Mouse (Mus musculus): ENCODE results near the gene Osmr. TPM values are rescaled to one million over a fixed set of nuclear protein-coding genes. Genes with fewer than 3 reads are reported as not detected.
"Not testable (repeated sequence)": the region's sequence is repeated elsewhere in the genome, so short reads cannot be mapped to it uniquely, and the experiment has no call there.

Gene Osmr
- total RNA-seq, 1 experiment, result 1.0 TPM

DNA sequence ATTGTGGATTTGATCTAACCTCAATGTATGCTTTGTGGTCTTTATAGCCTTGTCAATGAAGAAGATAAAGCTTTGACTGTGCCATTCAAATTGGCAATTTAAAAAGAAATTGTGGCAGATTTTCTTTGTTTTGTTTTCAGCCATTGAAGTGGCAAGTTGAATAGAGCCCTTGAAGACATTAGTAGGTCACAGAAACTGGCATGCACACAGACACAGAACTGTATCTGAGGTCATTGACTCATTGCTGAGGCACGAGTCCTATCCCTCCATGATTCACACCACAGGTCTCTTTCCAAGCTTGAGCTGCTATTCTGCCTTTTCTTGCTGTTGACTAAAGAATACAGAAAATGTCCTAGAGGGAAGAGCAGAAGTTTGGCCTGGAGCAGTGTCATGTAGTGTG, 24.9 kb downstream of the Osmr start:
- H3K9me3 ChIP-seq (ENCODE audit: control insufficient read depth, insufficient read depth, low read depth, low read length), result no peaks in the 10 kb centered on the region
- in situ Hi-C loops (cut with MboI; ENCODE audit: low sequenced_read_pairs in 2 of 2, unreplicated experiment in 2 of 2), result no loop called here
- DNase-seq (ENCODE audit: low read depth, low spot score), result no peak
- no peaks in the 10 kb centered on the region for H3K36me3 ChIP-seq (ENCODE audit: control insufficient read depth, insufficient read depth, low read length, poor library complexity, severe bottlenecking)
- no peak overlapping the region for H3K27ac ChIP-seq (ENCODE audit: insufficient read depth, low read depth, low read length, poor library complexity, severe bottlenecking)
- no peaks in the 10 kb centered on the region for H3K4me1 ChIP-seq (ENCODE audit: control insufficient read depth in 2 of 2, insufficient read depth in 2 of 2, low read length in 2 of 2, poor library complexity in 1 of 2)
- TF ChIP-seq MAFK (IDR thresholded peaks at IDR 0.05; ENCODE audit: insufficient read depth, low read depth, low read length), result no peak
- TF ChIP-seq CHD2 (IDR thresholded peaks at IDR 0.05; ENCODE audit: low read depth, low read length), result no peak
- no peak for TF ChIP-seq ZC3H11A (IDR thresholded peaks at IDR 0.05; ENCODE audit: borderline replicate concordance, low read depth, low read length)
- no peak for TF ChIP-seq HCFC1 (IDR thresholded peaks at IDR 0.05; ENCODE audit: borderline replicate concordance, insufficient read depth, low read length)
- TF ChIP-seq ZNF384 (IDR thresholded peaks at IDR 0.05; ENCODE audit: low read depth, low read length), result no peak
- H3K4me3 ChIP-seq (ENCODE audit: insufficient read depth in 1 of 2, low read depth in 1 of 2, low read length in 2 of 2, poor library complexity in 1 of 2, severe bottlenecking in 1 of 2), result no peak overlapping the region
- no peak overlapping the region for H3K9ac ChIP-seq (ENCODE audit: insufficient read depth, low read depth, low read length, poor library complexity, severe bottlenecking)

DNA sequence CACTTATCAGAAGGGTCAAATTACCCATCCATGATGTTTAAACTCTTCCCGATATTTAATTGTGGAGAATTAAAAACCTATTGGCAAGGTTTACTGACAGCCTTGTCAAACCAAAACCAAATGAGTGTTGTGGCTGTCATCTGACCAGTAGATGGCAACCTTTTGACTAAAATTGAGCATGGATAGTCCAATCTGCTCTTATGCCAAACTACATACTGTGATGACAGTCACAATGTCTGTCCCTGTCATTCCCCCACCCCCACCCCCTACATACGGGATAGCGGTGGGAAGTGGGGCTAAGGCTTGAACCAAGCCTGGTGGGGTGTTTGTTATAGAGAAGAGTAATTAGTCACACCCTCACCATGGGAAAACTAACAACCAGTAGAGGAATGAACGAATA, 34.6 kb downstream of the Osmr start:
- no peaks in the 10 kb centered on the region for H3K9me3 ChIP-seq (ENCODE audit: control insufficient read depth, insufficient read depth, low read depth, low read length)
- no peak for DNase-seq (ENCODE audit: low read depth, low spot score)
- no peak overlapping the region for H3K9ac ChIP-seq (ENCODE audit: insufficient read depth, low read depth, low read length, poor library complexity, severe bottlenecking)
- no peaks in the 10 kb centered on the region for H3K36me3 ChIP-seq (ENCODE audit: control insufficient read depth, insufficient read depth, low read length, poor library complexity, severe bottlenecking)
- H3K27ac ChIP-seq (ENCODE audit: insufficient read depth, low read depth, low read length, poor library complexity, severe bottlenecking), result no peak overlapping the region
- in situ Hi-C loops (cut with MboI; ENCODE audit: low sequenced_read_pairs in 2 of 2, unreplicated experiment in 2 of 2), result no loop called here
- H3K4me1 ChIP-seq (ENCODE audit: control insufficient read depth in 2 of 2, insufficient read depth in 2 of 2, low read length in 2 of 2, poor library complexity in 1 of 2), result no peaks in the 10 kb centered on the region
- peak; percentile 55; the same call in 1 of the 2 replicates for TF ChIP-seq ZC3H11A (IDR thresholded peaks at IDR 0.05; ENCODE audit: borderline replicate concordance, low read depth, low read length)
- no peak for TF ChIP-seq MAFK (IDR thresholded peaks at IDR 0.05; ENCODE audit: insufficient read depth, low read depth, low read length)
- TF ChIP-seq CHD2 (IDR thresholded peaks at IDR 0.05; ENCODE audit: low read depth, low read length), result no peak
- TF ChIP-seq HCFC1 (IDR thresholded peaks at IDR 0.05; ENCODE audit: borderline replicate concordance, insufficient read depth, low read length), result no peak
- TF ChIP-seq ZNF384 (IDR thresholded peaks at IDR 0.05; ENCODE audit: low read depth, low read length), result no peak
- no peak overlapping the region for H3K4me3 ChIP-seq (ENCODE audit: insufficient read depth in 1 of 2, low read depth in 1 of 2, low read length in 2 of 2, poor library complexity in 1 of 2, severe bottlenecking in 1 of 2)

DNA sequence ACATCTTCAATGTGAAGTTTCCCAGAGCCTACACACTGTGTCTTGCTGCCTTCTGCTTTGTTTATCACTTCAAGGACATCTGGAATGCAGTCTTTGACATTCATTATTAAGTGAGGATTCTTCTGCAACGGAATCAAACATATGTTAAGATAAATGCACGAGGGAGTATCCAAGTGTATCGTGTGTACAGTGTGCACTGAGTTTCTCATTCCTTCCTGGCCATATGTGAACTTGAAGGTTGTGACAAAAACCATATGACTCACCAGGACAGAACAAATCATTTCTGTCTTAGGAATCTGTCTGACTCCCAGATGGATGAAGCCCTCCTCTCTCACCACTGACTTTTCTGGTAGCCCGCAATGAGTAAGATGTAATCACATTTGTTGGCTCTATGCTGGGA, 59.0 kb downstream of the Osmr start:
- Histone ChIP-seq H3K27ac (ENCODE audit: insufficient read depth, low read depth, low read length, poor library complexity, severe bottlenecking) (no peak overlapping the region), H3K9ac (ENCODE audit: insufficient read depth, low read depth, low read length, poor library complexity, severe bottlenecking) (no peak overlapping the region), H3K9me3 (ENCODE audit: control insufficient read depth, insufficient read depth, low read depth, low read length) (peaks cover 2% of the 10 kb centered on the region; the same call in 1 of the 2 replicates), H3K4me1 (ENCODE audit: control insufficient read depth in 2 of 2, insufficient read depth in 2 of 2, low read length in 2 of 2, poor library complexity in 1 of 2) (no peaks in the 10 kb centered on the region), H3K36me3 (ENCODE audit: control insufficient read depth, insufficient read depth, low read length, poor library complexity, severe bottlenecking) (no peaks in the 10 kb centered on the region), H3K4me3 (ENCODE audit: insufficient read depth in 1 of 2, low read depth in 1 of 2, low read length in 2 of 2, poor library complexity in 1 of 2, severe bottlenecking in 1 of 2) (no peak overlapping the region)
- no peak for DNase-seq (ENCODE audit: low read depth, low spot score)
- TF ChIP-seq ZNF384 (IDR thresholded peaks at IDR 0.05; ENCODE audit: low read depth, low read length), result no peak
- no peak for TF ChIP-seq MAFK (IDR thresholded peaks at IDR 0.05; ENCODE audit: insufficient read depth, low read depth, low read length)
- no peak for TF ChIP-seq HCFC1 (IDR thresholded peaks at IDR 0.05; ENCODE audit: borderline replicate concordance, insufficient read depth, low read length)
- TF ChIP-seq CHD2 (IDR thresholded peaks at IDR 0.05; ENCODE audit: low read depth, low read length), result no peak
- TF ChIP-seq ZC3H11A (IDR thresholded peaks at IDR 0.05; ENCODE audit: borderline replicate concordance, low read depth, low read length), result no peak
- in situ Hi-C loops (cut with MboI; ENCODE audit: low sequenced_read_pairs in 2 of 2, unreplicated experiment in 2 of 2), result no loop called here

DNA sequence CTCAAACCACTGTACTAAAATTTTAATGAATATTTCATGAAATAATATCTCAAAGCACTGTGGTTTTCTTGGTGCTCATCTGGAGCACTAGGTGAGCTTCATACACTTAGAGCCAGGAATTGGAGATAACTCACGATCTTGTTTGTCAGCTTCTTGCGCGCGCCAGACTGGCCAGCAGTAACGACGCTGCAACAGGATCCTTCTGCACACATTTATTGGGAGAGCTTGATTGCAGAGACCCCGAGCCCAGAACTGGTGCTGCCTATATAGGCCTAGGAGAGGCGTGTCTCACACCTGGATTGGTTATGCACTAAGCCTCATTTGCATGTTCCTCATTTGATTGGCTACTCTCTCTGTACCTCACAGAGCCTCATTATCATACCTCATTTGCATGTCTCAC, 73.6 kb downstream of the Osmr start:
- peaks cover 13% of the 10 kb centered on the region for H3K36me3 ChIP-seq (ENCODE audit: control insufficient read depth, insufficient read depth, low read length, poor library complexity, severe bottlenecking)
- H3K4me3 ChIP-seq (ENCODE audit: insufficient read depth in 1 of 2, low read depth in 1 of 2, low read length in 2 of 2, poor library complexity in 1 of 2, severe bottlenecking in 1 of 2); H3K4me1 ChIP-seq (ENCODE audit: control insufficient read depth in 2 of 2, insufficient read depth in 2 of 2, low read length in 2 of 2, poor library complexity in 1 of 2); H3K9me3 ChIP-seq (ENCODE audit: control insufficient read depth, insufficient read depth, low read depth, low read length); DNase-seq (ENCODE audit: low read depth, low spot score); in situ Hi-C loops (cut with MboI; ENCODE audit: low sequenced_read_pairs in 2 of 2, unreplicated experiment in 2 of 2); H3K9ac ChIP-seq (ENCODE audit: insufficient read depth, low read depth, low read length, poor library complexity, severe bottlenecking); H3K27ac ChIP-seq (ENCODE audit: insufficient read depth, low read depth, low read length, poor library complexity, severe bottlenecking): not testable (repeated sequence)

DNA sequence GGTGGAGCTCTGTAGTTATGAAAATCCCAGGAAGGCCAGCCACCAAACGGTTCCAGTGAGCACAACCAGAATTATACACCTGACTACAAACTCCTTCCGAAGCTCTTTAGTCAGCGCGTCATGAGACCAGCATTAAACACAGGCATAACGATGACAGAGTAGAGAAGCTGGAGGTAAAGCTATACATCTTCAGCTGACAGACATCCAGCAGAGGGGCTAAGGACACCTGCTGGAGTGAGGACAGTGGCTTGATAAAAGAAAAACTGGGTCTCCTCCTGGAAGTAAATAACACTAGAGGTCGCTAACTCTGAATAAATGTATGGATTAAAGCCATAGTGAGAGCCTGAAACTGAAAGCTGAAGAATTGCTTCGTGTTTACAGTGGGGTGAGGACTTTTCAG, 81.9 kb downstream of the Osmr start:
- H3K9ac ChIP-seq (ENCODE audit: insufficient read depth, low read depth, low read length, poor library complexity, severe bottlenecking), result no peak overlapping the region
- H3K27ac ChIP-seq (ENCODE audit: insufficient read depth, low read depth, low read length, poor library complexity, severe bottlenecking), result no peak overlapping the region
- no peak for TF ChIP-seq ZC3H11A (IDR thresholded peaks at IDR 0.05; ENCODE audit: borderline replicate concordance, low read depth, low read length)
- no peak for TF ChIP-seq HCFC1 (IDR thresholded peaks at IDR 0.05; ENCODE audit: borderline replicate concordance, insufficient read depth, low read length)
- no peak for TF ChIP-seq ZNF384 (IDR thresholded peaks at IDR 0.05; ENCODE audit: low read depth, low read length)
- no peak for TF ChIP-seq CHD2 (IDR thresholded peaks at IDR 0.05; ENCODE audit: low read depth, low read length)
- TF ChIP-seq MAFK (IDR thresholded peaks at IDR 0.05; ENCODE audit: insufficient read depth, low read depth, low read length), result no peak
- no peak overlapping the region for H3K4me3 ChIP-seq (ENCODE audit: insufficient read depth in 1 of 2, low read depth in 1 of 2, low read length in 2 of 2, poor library complexity in 1 of 2, severe bottlenecking in 1 of 2)
- H3K9me3 ChIP-seq (ENCODE audit: control insufficient read depth, insufficient read depth, low read depth, low read length), result no peaks in the 10 kb centered on the region
- H3K36me3 ChIP-seq (ENCODE audit: control insufficient read depth, insufficient read depth, low read length, poor library complexity, severe bottlenecking), result peaks cover 45% of the 10 kb centered on the region
- DNase-seq (ENCODE audit: low read depth, low spot score), result no peak
- in situ Hi-C loops (cut with MboI; ENCODE audit: low sequenced_read_pairs in 2 of 2, unreplicated experiment in 2 of 2), result no loop called here
- H3K4me1 ChIP-seq (ENCODE audit: control insufficient read depth in 2 of 2, insufficient read depth in 2 of 2, low read length in 2 of 2, poor library complexity in 1 of 2), result no peaks in the 10 kb centered on the region

All from ES-E14 (cell line).